Mouse (Mus musculus): ENCODE results near the gene Prrc2b.

The Prrc2b gene

DNA sequence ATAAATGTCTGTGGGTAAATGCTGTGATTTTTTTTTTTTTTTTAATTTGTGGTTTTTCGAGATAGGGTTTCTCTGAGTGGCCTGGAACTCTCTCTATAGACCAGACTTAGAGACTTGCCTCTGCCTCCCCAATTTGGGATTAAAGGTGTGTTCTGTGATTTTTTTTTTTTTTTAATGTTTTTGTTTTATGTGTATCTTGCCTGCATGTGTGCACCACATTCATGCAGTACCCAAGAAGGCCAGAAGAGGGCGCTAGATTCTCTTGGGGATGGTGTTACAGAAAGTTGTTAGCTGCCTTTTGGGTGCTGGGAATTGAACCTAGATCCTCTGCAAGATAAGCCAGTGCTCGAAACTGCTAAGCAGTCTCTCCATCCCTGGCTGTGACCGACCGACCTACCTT, 10.1 kb downstream of the Prrc2b start:
- no peak for DNase-seq (ENCODE audit: low read depth, low spot score)

DNA sequence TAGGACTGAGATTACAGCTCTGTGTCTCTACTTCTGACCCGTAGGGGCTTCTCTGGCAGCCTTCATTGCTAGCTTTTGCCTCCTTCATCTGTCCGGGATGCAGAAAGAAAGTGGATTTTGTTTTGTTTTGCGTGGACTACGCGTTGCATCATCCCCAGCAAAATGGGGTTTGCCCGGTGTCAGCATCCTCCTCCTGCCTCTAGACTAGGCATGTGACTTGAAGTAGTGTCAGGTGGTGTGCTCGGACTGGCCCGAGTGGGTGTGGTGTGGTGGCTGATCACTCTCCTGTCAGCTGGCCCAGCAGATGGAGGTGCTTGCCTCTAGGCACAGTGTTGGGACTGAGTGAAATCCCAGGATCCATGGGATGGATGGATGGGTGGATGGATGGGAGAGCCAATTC, 11.2 kb downstream of the Prrc2b start:
- no peak for DNase-seq (ENCODE audit: low read depth, low spot score)

DNA sequence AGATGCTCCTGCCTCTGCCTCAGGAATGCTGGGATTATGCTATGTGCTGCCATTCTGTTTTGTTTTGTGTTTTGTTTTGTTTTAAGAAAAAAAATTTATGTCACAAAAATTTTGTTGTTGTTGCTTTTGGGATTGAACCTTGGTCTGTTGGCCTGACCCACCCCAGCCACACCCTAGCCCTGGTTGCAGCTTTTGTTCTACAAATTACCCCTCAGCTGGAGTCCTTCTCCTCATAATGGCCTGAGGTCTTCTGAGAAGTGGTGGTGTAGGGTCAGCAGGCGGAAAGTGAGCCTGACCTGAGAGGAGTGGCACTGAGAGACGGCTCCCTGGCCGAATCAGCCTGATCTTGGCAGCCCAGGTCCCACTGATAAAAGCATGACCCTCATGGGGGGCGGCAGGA, 11.8 kb downstream of the Prrc2b start:
- DNase-seq (ENCODE audit: low read depth, low spot score) = no peak

DNA sequence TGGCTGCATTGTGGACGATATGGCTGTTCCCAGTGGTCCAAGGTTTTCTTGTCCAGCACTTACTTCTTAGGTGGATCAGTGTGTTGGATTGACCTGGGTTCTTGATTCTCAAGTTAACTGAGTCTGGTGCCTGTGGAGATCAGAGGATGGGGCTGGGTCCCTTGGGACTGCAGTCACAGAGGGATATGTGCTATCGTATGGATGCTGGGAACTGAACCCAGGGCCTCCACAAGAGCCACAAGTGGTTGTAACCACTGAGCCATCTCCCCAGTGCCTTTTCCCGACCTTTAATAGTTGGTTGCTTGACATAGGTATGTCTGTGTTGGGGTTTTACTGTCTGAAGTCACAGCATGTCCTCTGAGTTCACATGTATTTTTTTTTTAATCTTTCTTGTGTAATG, 12.2 kb downstream of the Prrc2b start:
- DNase-seq (ENCODE audit: low read depth, low spot score) = no peak

- DNase-seq (ENCODE audit: low read depth, low spot score) = no peak
These were observed 13.6 kb downstream of the Prrc2b start for GRCm38 (mm10) chr2:32164503-32164902.

DNA sequence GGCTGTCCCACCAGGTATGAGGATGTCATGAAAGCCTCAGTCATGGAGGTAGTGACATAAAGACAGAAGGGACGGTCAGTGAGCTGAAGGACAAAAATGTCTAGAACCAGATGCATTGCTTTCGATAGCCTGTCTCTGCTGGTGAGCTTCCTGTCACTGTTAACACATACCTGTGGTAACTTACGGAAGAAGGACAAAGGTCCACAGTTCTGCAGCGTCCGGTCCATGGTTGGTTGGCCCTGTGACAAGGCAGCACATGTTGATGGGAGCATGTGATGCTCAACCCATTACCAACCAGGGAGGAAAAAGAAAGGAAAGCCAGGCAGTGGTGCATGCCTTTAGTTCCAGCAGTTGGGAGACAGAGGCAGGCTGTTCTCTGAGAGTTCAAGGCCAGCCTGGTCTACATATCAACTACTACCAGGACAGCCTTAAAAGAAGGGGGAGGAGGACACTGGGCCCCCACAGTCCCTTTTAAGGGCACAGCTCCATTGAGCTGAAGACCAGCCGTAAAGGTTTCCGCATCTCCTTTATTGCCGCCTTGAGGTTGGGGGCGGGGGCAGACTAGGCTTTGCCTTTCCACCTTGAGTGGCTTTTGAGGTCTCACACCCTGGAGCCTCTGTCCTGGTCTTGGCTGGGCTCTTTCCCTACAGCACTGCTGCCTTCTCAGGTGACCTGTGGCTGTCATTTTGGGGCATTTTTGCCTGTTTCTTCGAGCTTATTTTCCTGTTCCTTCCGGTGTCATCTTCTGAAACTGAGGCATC, 14.3 kb downstream of the Prrc2b start:
- no peak for DNase-seq (ENCODE audit: low read depth, low spot score)

GRCm38 (mm10) chr2:32166581-32166980, 15.7 kb downstream of the Prrc2b start:
- no peak for DNase-seq (ENCODE audit: low read depth, low spot score)

- DNase-seq (ENCODE audit: low read depth, low spot score) = no peak
These were observed 16.3 kb downstream of the Prrc2b start for GRCm38 (mm10) chr2:32167034-32167770.

DNA sequence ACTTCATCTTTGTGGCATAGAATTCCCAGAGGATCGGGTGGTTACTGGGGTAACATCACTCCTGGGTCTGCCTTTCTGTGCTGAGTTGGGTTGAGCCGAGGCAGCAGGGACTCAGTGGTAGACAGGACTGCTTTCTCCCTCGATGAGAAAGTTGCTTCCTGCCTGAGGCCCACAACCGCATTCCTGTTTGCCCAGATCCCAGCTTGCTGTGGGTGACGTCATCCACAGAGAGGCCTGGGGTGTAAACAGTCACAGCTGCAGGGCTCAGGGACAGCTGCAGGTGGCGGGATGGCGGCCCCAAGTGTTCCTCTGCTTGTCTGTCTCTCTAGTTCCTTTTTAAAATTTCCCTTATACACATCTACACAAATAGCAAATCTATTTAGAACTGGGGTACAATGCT, 16.9 kb downstream of the Prrc2b start:
- DNase-seq (ENCODE audit: low read depth, low spot score) = no peak

DNA sequence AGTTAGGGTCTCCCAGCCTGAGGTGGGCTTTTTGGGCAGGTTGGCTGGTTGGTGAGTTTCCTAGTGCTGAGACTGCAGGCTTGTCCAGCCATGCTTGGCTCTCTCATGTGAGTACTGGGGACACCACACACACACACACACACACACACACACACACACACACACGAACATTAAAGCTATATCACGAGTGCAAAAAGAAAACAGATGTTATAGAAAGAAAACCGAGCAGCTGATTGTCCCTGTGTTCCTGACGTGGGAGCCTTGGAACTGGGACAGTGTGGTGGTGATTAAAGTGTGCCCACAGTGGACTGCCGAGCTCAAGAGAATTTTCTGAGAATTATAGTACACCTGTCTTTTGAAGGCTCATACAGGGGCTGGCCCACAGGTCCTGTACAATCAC, 18.4 kb downstream of the Prrc2b start:
- no peak for DNase-seq (ENCODE audit: low read depth, low spot score)

DNA sequence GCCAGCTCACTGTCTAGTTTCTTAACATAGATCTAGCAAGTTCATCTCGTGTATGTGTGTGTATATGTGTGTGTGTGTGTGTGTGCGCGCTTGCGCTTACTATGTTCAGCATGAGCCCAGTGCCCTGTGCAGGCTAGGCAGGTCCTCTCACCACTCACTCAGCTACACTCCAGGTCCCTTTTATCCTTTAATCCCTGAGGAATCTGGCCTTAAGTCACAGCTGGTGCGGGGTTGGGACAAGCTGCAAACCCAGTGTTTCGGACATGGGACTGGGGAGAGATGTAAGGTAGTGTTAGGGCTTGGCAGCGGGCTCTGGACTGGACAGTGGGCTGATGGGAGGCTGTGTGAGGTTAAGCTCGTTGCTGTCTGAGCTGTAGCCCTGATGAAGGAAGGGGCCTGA, 19.1 kb downstream of the Prrc2b start:
- peak; percentile 54 for DNase-seq (ENCODE audit: low read depth, low spot score)

DNA sequence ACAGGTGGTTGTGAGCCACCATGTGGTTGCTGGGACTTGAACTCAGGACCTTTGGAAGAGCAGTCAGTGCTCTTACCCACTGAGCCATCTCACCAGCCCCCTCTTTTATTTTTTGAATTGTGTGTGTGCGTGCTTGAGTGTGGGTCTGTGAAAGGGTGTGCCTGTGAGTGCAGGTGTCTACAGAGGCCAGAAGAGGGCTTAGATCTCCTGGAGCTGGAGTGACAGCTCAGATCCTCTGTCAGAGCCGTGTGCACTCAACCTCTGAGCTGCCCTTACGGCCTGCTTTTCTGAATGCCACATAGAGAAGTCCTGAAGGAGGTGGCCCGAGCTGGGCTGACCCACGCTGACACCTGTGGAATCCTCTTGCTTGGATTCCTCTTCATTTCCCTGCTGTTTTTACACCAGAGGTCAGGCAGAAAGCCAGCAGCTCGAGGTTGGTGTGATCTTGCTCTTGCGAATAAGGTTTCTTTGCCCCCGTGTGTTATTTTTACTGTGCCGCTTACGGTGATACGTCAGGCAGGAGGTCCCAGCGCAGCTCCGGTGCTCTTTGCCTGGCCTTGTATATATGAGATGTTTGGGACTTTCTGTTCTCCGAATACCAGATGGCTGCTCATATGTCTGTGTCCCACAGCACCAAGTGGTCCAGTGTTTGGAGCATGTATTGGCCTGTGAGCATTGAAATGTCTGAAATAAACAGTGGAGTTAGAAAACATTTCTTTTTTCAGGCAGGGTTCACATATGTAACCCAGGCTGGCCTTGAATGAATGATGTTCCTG, 21.0 kb downstream of the Prrc2b start:
- DNase-seq (ENCODE audit: low read depth, low spot score) = no peak

DNA sequence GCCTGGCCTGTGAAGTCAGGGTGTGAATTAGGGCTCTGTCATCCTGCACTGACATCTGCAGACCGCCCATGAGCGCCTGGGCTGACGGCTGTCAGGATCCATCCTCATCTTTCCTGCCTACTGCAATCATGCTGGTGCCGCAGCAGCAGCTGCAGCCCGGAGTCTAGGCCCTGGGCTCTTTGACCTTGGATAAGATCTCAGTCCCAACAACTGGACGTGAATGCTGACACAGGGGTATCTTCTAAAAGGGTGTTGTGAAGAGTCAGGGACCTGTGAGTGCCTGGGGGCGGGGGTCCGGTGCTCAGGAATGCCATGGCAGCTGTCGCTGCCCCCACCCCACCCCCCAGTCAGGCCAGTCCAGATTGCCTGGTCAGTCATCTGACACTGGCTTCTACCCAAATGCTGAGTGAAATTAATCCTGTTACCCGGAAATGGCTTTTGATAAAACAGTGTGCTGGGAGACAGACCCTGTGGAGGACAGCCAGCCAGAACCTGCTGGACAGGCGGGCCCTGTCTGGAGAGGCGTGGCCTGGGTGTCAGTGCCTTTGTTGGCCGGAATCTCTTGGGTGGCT, 23.4 kb downstream of the Prrc2b start:
- DNase-seq (ENCODE audit: low read depth, low spot score) = no peak

- DNase-seq (ENCODE audit: low read depth, low spot score) = no peak
These were observed 24.2 kb downstream of the Prrc2b start for GRCm38 (mm10) chr2:32175051-32175466.

GRCm38 (mm10) chr2:32175508-32175907, 24.6 kb downstream of the Prrc2b start:
- DNase-seq (ENCODE audit: low read depth, low spot score) = no peak

GRCm38 (mm10) chr2:32176848-32177247, 26.0 kb downstream of the Prrc2b start:
- DNase-seq (ENCODE audit: low read depth, low spot score) = no peak

- DNase-seq (ENCODE audit: low read depth, low spot score) = no peak
These were observed 26.6 kb downstream of the Prrc2b start for GRCm38 (mm10) chr2:32177397-32178060.

DNA sequence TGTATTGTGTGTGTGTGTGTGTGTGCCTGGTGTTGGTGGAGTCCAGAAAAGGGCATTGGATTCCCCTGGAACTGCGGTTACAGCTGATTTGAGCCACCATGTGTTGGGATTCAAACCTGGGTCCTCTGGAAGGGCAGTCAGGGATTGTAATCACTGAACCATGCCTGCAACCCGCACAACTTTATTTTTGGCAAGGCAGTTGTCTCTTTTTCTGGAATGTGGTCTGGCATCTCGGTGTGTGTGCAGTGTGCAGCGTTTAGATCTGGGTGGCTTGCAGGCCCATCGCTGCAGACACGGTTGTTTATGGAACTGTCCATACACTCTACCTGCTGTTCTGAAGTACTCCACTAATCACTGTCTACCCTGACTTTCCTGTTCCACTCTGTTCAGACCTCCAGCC, 28.5 kb downstream of the Prrc2b start:
- DNase-seq (ENCODE audit: low read depth, low spot score) = no peak

DNA sequence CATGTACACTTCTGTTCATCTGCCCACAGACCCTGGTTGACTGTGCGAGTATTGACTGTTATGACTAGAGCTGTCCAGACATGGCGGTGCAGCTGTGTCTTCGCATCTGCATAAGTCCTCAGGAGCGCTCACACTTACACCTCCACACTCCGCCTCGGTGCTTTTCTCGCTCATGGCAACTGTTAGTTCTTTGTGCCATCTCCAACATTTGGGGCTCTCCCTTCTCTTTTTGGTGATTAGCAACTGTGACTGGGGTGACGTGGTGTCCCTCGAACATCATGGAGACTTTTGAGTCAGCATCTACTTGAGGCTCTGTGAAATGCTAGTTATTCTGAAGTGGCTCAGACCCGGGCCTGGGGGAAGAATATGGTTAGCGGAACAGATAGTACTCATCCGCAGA, 29.2 kb downstream of the Prrc2b start:
- DNase-seq (ENCODE audit: low read depth, low spot score) = no peak

- no peak for DNase-seq (ENCODE audit: low read depth, low spot score)
These were observed 30.5 kb downstream of the Prrc2b start for GRCm38 (mm10) chr2:32181364-32181763.

- DNase-seq (ENCODE audit: low read depth, low spot score) = no peak
These were observed 31.2 kb downstream of the Prrc2b start for GRCm38 (mm10) chr2:32182119-32182518.

Data from retina, adult 2 months (tissue).